Mouse (Mus musculus) hindbrain, embryonic 12.5 days (tissue): ENCODE measurements at regions not wholly inside any gene's neighbourhood (a gene's known extent, or its start where the extent isn't known, plus 50 kb on each side); places are given as distances from the start of the nearest gene placed in this dataset.

ENCODE experiments used
- ATAC-seq: fragments of 200-750 bp; cut with Nextera tagmentation; 2 replicates; pipeline ENCODE4 v1.8.0; 2017; ENCODE audit warnings: moderate TSS enrichment; ENCODE audit not compliant: low FRiP score
- H3K27ac ChIP-seq: fragments of 300-500 bp; sonication (generic); 2 replicates; pipeline ENCODE4 v1.5.1; 2016; ENCODE audit warnings: mild to moderate bottlenecking
- H3K27me3 ChIP-seq: fragments of 300-500 bp; sonication (generic); 2 replicates; pipeline ENCODE4 v1.6.1; 2016; ENCODE audit warnings: mild to moderate bottlenecking
- H3K36me3 ChIP-seq: fragments of 300-500 bp; sonication (generic); 2 replicates; pipeline ENCODE4 v1.6.1; 2016; ENCODE audit warnings: mild to moderate bottlenecking
- H3K4me1 ChIP-seq: fragments of 300-500 bp; sonication (generic); 2 replicates; pipeline ENCODE4 v1.6.1; 2016
- H3K4me2 ChIP-seq: fragments of 300-500 bp; sonication (generic); replicated peaks from 2 replicates; pipeline ENCODE4 v1.6.1; 2016; ENCODE audit warnings: mild to moderate bottlenecking
- H3K4me3 ChIP-seq: fragments of 300-500 bp; sonication (generic); 2 replicates; pipeline ENCODE4 v1.5.1; 2016; ENCODE audit warnings: mild to moderate bottlenecking
- H3K9ac ChIP-seq: fragments of 300-500 bp; sonication (generic); 2 replicates; pipeline ENCODE4 v1.6.1; 2016; ENCODE audit warnings: mild to moderate bottlenecking, moderate library complexity
- H3K9me3 ChIP-seq: fragments of 300-500 bp; sonication (generic); replicated peaks from 2 replicates; pipeline ENCODE4 v1.6.1; 2016; ENCODE audit warnings: mild to moderate bottlenecking
- WGBS: fragments of 180-500 bp; shearing (Covaris S2); methylation state at CpG from one replicate; pipeline ENCODE4 v1.1.7; 2016; 5-methylcytosine and 5-hydroxymethylcytosine counted together

DNA sequence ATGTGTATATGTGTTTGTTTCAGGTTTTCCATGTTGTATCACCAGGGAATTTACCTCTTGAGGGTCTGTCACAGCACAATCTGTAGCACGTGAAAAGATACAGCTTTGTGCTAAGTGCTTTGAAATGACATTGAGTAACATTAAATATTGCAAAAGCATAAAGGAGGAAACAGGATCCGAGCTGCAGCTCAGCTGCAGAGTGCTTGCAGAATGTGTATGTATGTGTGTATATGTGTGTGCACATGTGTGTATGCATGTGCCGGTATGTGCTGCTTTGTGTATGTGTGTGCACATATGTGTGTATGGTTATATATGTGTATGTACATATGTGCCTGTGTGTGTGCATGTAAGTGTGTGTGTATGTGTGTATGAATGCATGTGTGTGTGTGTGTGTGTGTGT, 200.9 kb upstream of the Marcks start:
- H3K4me1 ChIP-seq, result no peaks in the 10 kb centered on the region
- H3K4me3 ChIP-seq, result no peak overlapping the region
- no peak overlapping the region for H3K27ac ChIP-seq
- H3K36me3 ChIP-seq, result no peaks in the 10 kb centered on the region
- H3K9ac ChIP-seq, result no peak overlapping the region
- no peaks in the 10 kb centered on the region for H3K9me3 ChIP-seq
- 89% methylated on average over 3 of the region's 3 CpGs for WGBS
- H3K27me3 ChIP-seq, result no peaks in the 10 kb centered on the region
- H3K4me2 ChIP-seq, result no peak overlapping the region
- ATAC-seq, result no peak

- Histone ChIP-seq H3K27me3 (no peaks in the 10 kb centered on the region), H3K4me1 (no peaks in the 10 kb centered on the region), H3K36me3 (no peaks in the 10 kb centered on the region), H3K9ac (no peak overlapping the region), H3K4me3 (no peak overlapping the region), H3K9me3 (no peaks in the 10 kb centered on the region), H3K4me2 (no peak overlapping the region), H3K27ac (no peak overlapping the region)
- no peak for ATAC-seq
- WGBS, result 68% methylated on average over 4 of the region's 4 CpGs
These were observed 199.6 kb upstream of the Marcks start for GRCm38 (mm10) chr10:37338073-37338912.

GRCm38 (mm10) chr10:37337172-37337620, 198.5 kb upstream of the Marcks start:
- H3K9me3 ChIP-seq, result no peaks in the 10 kb centered on the region
- no peak for ATAC-seq
- H3K27ac ChIP-seq, result no peak overlapping the region
- H3K4me1 ChIP-seq, result no peaks in the 10 kb centered on the region
- H3K9ac ChIP-seq, result no peak overlapping the region
- no peak overlapping the region for H3K4me3 ChIP-seq
- 52% methylated on average over 3 of the region's 3 CpGs for WGBS
- no peak overlapping the region for H3K4me2 ChIP-seq
- no peaks in the 10 kb centered on the region for H3K27me3 ChIP-seq
- no peaks in the 10 kb centered on the region for H3K36me3 ChIP-seq

- Histone ChIP-seq H3K4me3 (no peak overlapping the region), H3K27me3 (no peaks in the 10 kb centered on the region), H3K9ac (no peak overlapping the region), H3K27ac (no peak overlapping the region), H3K9me3 (no peaks in the 10 kb centered on the region), H3K4me1 (no peaks in the 10 kb centered on the region), H3K36me3 (no peaks in the 10 kb centered on the region), H3K4me2 (no peak overlapping the region)
- WGBS, result 82% methylated on average over 3 of the region's 3 CpGs
- ATAC-seq, result no peak
These were observed 196.4 kb upstream of the Marcks start for GRCm38 (mm10) chr10:37335148-37335547.

DNA sequence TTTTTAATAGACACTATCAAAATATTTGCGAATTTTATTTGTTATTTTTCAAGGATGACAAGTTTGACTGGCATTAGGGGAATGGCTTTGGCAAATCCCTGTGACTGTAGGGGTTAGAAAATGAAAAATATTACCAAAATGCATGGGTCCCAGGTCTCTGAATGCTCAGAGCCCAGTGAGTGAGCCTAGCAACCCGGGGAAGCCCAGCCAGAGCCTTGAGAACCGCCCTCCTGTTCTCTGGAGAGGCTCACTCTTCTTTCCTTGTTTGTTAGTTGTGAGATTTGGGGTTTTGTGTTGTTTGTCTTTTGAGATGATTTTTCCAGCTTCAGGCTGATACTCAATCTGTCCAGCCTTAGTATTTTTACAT, 187.4 kb upstream of the Marcks start:
- Histone ChIP-seq H3K9ac (no peak overlapping the region), H3K27me3 (no peaks in the 10 kb centered on the region), H3K9me3 (no peaks in the 10 kb centered on the region), H3K36me3 (no peaks in the 10 kb centered on the region), H3K4me2 (no peak overlapping the region), H3K4me3 (no peak overlapping the region), H3K27ac (no peak overlapping the region), H3K4me1 (no peaks in the 10 kb centered on the region)
- WGBS, result 76% methylated on average over 3 of the region's 3 CpGs
- no peak for ATAC-seq

DNA sequence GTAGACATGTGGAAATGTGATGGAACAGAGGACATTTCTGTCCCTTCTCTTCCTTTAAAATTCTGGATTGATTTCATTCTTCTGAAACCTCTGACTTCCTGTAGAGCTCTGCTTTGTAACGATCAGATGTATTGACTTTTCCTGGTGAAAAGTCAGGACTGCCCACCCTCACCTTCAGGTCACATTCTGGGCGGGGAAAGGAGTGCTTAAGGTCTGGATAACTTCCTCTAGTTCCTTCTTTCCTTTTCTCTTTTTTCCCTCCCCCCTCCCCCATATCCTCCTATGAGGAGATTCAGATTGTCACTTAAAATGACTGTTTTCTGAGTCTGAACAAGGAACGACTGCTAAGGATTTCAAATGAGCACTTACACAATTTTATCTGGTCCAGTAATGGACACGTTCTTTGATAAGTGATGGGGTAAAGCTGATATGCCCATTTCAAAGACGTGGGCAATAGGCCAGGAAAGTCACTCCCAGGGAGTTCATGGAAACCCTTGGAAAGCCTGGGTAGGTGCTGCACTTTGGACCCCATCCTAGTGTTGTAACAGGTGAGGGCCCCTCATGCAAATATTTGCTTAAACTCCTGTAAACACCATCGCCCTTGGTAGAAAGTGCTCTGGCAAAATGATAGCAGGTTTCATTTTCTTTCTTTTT, 186.9 kb upstream of the Marcks start:
- H3K4me1 ChIP-seq, result no peaks in the 10 kb centered on the region
- H3K36me3 ChIP-seq, result no peaks in the 10 kb centered on the region
- H3K27me3 ChIP-seq, result no peaks in the 10 kb centered on the region
- no peak overlapping the region for H3K27ac ChIP-seq
- H3K4me3 ChIP-seq, result no peak overlapping the region
- no peaks in the 10 kb centered on the region for H3K9me3 ChIP-seq
- no peak for ATAC-seq
- no peak overlapping the region for H3K4me2 ChIP-seq
- 69% methylated on average over 6 of the region's 6 CpGs for WGBS
- H3K9ac ChIP-seq, result no peak overlapping the region

GRCm38 (mm10) chr10:37323689-37324088, 185.0 kb upstream of the Marcks start:
- Histone ChIP-seq H3K4me2 (no peak overlapping the region), H3K27ac (no peak overlapping the region), H3K4me3 (no peak overlapping the region), H3K36me3 (no peaks in the 10 kb centered on the region), H3K4me1 (no peaks in the 10 kb centered on the region), H3K9me3 (no peaks in the 10 kb centered on the region), H3K27me3 (no peaks in the 10 kb centered on the region), H3K9ac (no peak overlapping the region)
- ATAC-seq, result no peak
- WGBS, result 65% methylated on average over 1 of the region's 1 CpGs

DNA sequence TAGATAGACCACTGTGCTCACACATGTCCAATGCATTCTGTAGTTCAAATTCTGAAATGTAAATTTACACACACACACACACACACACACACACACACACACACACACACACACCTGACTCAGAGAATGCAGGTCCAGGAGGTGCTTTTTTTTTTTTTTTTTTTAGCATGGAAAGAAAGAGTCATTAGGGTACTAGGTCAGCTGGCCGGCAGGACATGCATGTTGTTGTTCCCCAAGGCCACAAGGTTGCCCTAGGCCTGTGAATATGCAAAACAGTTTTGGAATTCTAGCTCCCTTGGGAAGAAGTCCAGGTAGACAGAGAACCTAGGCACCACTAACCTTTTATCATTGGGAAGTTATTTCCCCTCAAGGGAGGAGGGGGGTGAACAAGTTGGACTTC, 184.1 kb upstream of the Marcks start:
- no peak for ATAC-seq

DNA sequence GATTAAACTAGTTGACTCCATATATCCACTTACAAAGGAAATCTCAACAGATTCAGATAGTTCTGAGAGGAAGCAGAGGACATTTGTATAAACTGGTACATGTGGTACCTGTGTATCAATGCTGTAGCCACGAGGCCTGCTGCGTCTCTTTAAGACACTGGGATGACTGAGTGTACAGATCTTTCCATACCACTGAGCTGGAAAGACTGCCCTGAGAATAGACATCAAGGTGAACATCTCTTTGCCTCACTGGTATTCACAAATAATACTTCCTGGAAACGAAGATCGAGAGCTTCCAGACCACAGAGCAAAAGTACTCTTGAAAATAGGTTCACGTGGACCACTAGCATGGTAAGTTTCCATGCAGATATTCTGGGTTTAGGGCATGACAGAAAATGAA, 183.6 kb upstream of the Marcks start:
- H3K9ac ChIP-seq, result no peak overlapping the region
- ATAC-seq, result no peak
- no peak overlapping the region for H3K4me2 ChIP-seq
- no peaks in the 10 kb centered on the region for H3K9me3 ChIP-seq
- no peak overlapping the region for H3K4me3 ChIP-seq
- H3K36me3 ChIP-seq, result no peaks in the 10 kb centered on the region
- no peak overlapping the region for H3K27ac ChIP-seq
- no peaks in the 10 kb centered on the region for H3K4me1 ChIP-seq
- 95% methylated on average over 5 of the region's 5 CpGs for WGBS
- H3K27me3 ChIP-seq, result no peaks in the 10 kb centered on the region

More for the DNA sequence above, 184.1 kb upstream of the Marcks start:
- H3K4me1 ChIP-seq, result no peaks in the 10 kb centered on the region
- H3K4me3 ChIP-seq, result no peak overlapping the region
- no peaks in the 10 kb centered on the region for H3K36me3 ChIP-seq
- H3K9ac ChIP-seq, result no peak overlapping the region
- WGBS, result 92% methylated on average over 1 of the region's 1 CpGs
- H3K4me2 ChIP-seq, result no peak overlapping the region
- no peaks in the 10 kb centered on the region for H3K9me3 ChIP-seq
- H3K27me3 ChIP-seq, result no peaks in the 10 kb centered on the region
- H3K27ac ChIP-seq, result no peak overlapping the region

- no peak overlapping the region for H3K4me3 ChIP-seq
- no peaks in the 10 kb centered on the region for H3K9me3 ChIP-seq
- WGBS, result 79% methylated on average over 3 of the region's 3 CpGs
- no peaks in the 10 kb centered on the region for H3K27me3 ChIP-seq
- H3K4me1 ChIP-seq, result no peaks in the 10 kb centered on the region
- no peak overlapping the region for H3K4me2 ChIP-seq
- H3K9ac ChIP-seq, result no peak overlapping the region
- no peaks in the 10 kb centered on the region for H3K36me3 ChIP-seq
- no peak overlapping the region for H3K27ac ChIP-seq
- no peak for ATAC-seq
These were observed 182.5 kb upstream of the Marcks start for GRCm38 (mm10) chr10:37321171-37321570.

DNA sequence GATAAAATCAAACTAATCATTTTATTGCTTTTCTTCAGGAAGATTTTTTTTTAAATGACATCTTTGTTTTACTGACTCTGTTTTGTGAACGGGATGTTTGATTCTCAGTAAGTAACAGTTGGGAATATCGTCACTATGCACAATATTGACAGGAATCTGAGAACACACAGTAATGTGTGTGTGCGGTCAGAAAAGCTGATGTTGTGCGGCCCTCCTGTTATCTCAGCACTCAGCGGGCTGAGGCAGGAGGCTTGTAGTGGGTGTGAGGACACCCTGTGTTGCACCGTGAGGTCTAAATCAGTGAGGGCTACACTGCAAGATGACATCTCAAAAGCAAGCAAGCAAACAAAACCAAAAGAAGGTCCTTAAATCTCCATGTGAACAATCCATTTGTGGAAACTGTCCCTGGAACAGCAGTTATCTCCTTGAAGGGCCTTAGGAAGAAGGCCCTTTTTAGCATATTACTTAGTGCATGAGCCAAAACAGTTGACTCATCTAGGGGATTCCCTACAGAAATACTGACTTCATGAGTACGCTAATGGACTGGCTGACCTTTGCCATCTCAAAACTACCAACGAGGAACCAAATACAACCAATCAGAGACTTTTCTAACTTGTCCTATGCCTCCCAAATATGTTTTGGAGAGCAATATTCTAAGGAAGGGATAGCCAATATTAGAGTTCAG, 181.2 kb upstream of the Marcks start:
- Histone ChIP-seq H3K4me2 (no peak overlapping the region), H3K4me1 (no peaks in the 10 kb centered on the region), H3K9ac (no peak overlapping the region), H3K27me3 (no peaks in the 10 kb centered on the region), H3K4me3 (no peak overlapping the region), H3K36me3 (no peaks in the 10 kb centered on the region), H3K27ac (no peak overlapping the region), H3K9me3 (no peaks in the 10 kb centered on the region)
- no peak for ATAC-seq
- 92% methylated on average over 8 of the region's 8 CpGs for WGBS

GRCm38 (mm10) chr10:37316701-37317100, 178.0 kb upstream of the Marcks start:
- H3K4me3 ChIP-seq, result no peak overlapping the region

More at GRCm38 (mm10) chr10:37316701-37317100, 178.0 kb upstream of the Marcks start:
- whole genome bisulfite sequencing, result 88% methylated on average over 3 of the region's 3 CpGs
- no peaks in the 10 kb centered on the region for H3K9me3 ChIP-seq
- H3K36me3 ChIP-seq, result no peaks in the 10 kb centered on the region
- no peak overlapping the region for H3K27ac ChIP-seq
- H3K9ac ChIP-seq, result no peak overlapping the region
- ATAC-seq, result no peak
- no peaks in the 10 kb centered on the region for H3K4me1 ChIP-seq
- no peaks in the 10 kb centered on the region for H3K27me3 ChIP-seq
- no peak overlapping the region for H3K4me2 ChIP-seq
